Mouse (Mus musculus): ENCODE measurements around the gene Nfib.

DNA sequence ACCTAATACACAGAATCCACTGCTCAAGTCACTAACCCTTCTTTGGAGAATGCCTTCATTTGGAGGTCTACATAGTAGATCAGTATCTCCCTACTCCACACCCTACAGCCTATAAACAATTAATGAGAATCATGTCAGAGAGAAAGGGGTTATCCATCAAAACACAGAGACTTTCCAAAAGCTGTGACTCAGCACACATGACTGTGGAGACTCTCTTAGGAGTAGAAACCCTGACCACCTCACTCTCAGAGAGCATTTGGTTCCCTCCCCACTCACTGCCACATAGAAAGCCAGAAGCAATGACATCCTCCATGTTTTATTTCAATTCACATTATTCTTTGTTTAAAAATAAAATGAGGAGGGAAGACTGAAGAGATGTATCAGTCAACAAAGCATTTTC is 252.2 kb downstream of the Nfib start:
- TF ChIP-seq POLR2A (IDR thresholded peaks at IDR 0.05; ENCODE audit: low read depth, low read length) (no peak), BHLHE40 (IDR thresholded peaks at IDR 0.05; ENCODE audit: low read depth, low read length) (no peak), TCF12 (IDR thresholded peaks at IDR 0.05; ENCODE audit: low read depth, low read length) (no peak), CTCF (conservative IDR thresholded peaks at IDR 0.05 in 1 of 2, IDR thresholded peaks at IDR 0.05 in 1 of 2; ENCODE audit: low read depth in 2 of 2, low read length in 2 of 2) (no peak), HCFC1 (IDR thresholded peaks at IDR 0.05; ENCODE audit: low read depth, low read length) (no peak), NRF1 (IDR thresholded peaks at IDR 0.05; ENCODE audit: low read depth, low read length) (no peak), CHD2 (IDR thresholded peaks at IDR 0.05; ENCODE audit: low read length) (no peak), NELFE (IDR thresholded peaks at IDR 0.05; ENCODE audit: low read depth, low read length) (no peak), JUND (conservative IDR thresholded peaks at IDR 0.05; ENCODE audit: low read depth, low read length) (no peak), MAZ (IDR thresholded peaks at IDR 0.05; ENCODE audit: low read depth, low read length) (no peak), CHD1 (IDR thresholded peaks at IDR 0.05; ENCODE audit: low read depth, low read length) (no peak)

All from CH12.LX (cell line).